Mouse (Mus musculus) mammary gland, adult 2 months (tissue): ENCODE measurements around the gene Chml. TPM values are rescaled to one million over a fixed set of nuclear protein-coding genes. Genes with fewer than 3 reads are reported as not detected.

ENCODE experiments used
- polyA plus RNA-seq: library from polyadenylated mRNA; depleted of rRNA; stranded (reverse); fragments of >200 nt; gene quantifications from 2 replicates; pipeline ENCODE4 v1.2.3, GENCODE M21; 2012; ENCODE audit warnings: low replicate concordance; rRNA removed

Gene Chml
- polyA plus RNA-seq: 7.1 and 92.8 TPM in 2 replicates

DNA sequence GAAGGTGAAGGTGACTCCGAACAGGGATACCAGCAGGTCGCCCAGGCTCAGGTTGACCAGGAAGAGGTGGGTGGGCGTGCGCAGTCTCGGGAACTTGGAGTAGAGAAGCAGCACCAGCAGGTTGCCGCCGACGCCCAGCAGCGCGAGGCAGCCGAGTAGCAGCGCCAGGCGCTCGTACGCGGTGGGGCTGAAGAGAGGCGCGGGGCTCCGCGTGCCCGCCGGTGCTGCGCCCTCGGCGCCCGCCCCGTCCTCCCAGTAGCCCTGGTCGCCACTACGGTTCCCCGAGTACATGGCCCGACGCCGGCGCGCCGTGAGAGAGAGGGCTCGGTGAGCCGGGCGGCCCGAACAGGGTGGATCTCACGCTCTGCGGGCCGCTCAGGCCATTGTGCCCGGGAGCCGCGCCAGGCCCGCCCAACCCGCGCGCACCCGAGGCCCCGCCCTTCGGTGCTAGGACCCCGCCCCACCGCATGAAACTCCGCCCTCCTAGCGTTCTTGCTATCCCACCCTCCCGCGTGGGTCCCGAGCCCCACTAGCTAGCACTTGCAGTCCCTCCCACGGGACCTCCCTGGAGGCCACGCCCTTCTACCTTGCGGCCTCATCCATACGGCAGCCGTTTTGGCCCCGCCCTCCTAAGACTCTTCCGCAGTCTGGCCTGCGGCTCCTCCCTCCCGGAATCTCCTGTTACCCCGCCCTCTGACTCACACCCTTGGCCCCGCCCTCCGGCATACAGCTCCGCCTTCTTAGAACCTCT is at the start of gene Chml, which contains the start of gene Opn3:
Gene Chml, minus strand, starts transcription at position 656 of the 751 bp plus-strand sequence.
Gene Opn3, minus strand, starts transcription at position 531 of the 751 bp plus-strand sequence.

DNA sequence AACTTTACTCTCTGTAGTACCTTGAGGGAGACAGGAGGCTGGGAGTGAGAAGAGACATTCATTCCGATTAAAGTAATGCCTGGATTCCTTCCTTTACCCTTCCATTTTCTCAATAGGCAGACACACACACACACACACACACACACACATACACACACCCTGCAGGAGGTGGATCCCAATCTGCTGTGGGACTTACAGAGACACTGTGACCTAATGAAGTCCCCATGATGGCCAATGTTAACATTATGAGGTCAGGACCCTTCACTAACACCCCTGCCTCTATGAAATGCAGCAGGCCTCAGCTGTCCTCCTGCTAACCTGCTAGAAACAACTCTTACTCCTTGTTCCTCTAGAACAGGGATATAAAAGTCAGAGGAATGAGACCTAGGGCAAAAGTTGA is 5.6 kb upstream of the Chml start, which contains the start of gene Wdr64:
Gene Wdr64, plus strand, starts transcription at position 301 of the 400 bp plus-strand sequence.

Other genes starting within 250 kb of the Chml start
- gene Rgs7, start 200.4 kb downstream of the Chml start, polyA plus RNA-seq: 2.4 and 4.4 TPM in 2 replicates
- 4.1 and 6.1 TPM in 2 replicates for gene Kmo, start 72.5 kb downstream of the Chml start, polyA plus RNA-seq
- gene Fh1, start 67.3 kb downstream of the Chml start, polyA plus RNA-seq: 26.9 and 122 TPM in 2 replicates
- gene Opn3, start 125 bp downstream of the Chml start, polyA plus RNA-seq: 16.2 and 22.8 TPM in 2 replicates
- not detected in 2 replicates for gene Wdr64, start 5.7 kb upstream of the Chml start, polyA plus RNA-seq
- gene Exo1, start 187.7 kb upstream of the Chml start, polyA plus RNA-seq: 0.22 and 0.39 TPM in 2 replicates
- gene Gm38100, start 227.4 kb upstream of the Chml start, polyA plus RNA-seq: not detected in 2 replicates